Mouse (Mus musculus): ENCODE data around the gene Ephb2.

GRCm38 (mm10) chr4:136852989-136853388, 17.2 kb upstream of the Ephb2 start:
- TF ChIP-seq CTCF (IDR thresholded peaks at IDR 0.05; ENCODE audit: insufficient read depth, low read length) (no peak), POLR2A (IDR thresholded peaks at IDR 0.05; ENCODE audit: borderline replicate concordance, extremely low read depth, low read depth, low read length) (no peak)

Measured in lung, adult 2 months (tissue).